Mouse (Mus musculus): ENCODE measurements around the gene Pnn.

DNA sequence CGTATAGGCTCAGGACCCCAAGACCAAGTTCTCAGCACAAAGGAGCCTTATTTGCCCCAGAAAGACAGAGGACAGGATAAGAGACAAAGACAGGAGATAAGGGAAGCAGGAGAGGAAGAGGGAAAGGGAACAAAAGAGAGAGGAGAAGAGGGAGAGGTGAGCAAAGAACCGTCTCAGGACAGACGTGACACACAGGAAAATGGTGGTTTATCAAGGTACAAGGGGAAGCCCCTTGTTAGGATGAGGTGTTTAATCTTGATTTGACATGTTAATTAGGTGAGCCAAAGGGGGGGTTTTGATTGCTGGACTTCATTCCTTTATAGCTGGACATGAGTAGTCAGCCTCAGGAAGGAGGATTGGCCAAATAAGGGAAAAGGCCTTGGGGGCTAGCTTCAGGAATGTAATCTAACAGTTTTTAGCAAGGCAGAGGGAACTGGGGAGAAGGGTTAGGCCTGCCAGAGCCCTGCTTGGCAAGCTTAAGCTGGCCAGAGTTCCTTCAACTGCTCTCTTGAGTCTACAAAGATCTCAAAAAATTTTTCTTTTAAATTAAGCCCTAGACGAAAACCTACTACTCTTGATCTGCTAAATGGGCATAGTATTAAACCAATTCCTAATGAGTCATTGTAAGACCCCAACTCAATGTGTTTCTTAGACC lies 11.4 kb upstream of the Pnn start:
- TF ChIP-seq REST (IDR thresholded peaks at IDR 0.05; ENCODE audit: insufficient read depth, insufficient read length) (no peak), POLR2A (IDR thresholded peaks at IDR 0.05; ENCODE audit: insufficient read length, low read depth) (no peak), MYOD1 (IDR thresholded peaks at IDR 0.05; ENCODE audit: control insufficient read depth in 1 of 3, insufficient read length in 2 of 3, low read depth in 2 of 3) (no peak), SRF (IDR thresholded peaks at IDR 0.05; ENCODE audit: control insufficient read depth, insufficient read length, low read depth) (no peak), POLR2AphosphoS2 (IDR thresholded peaks at IDR 0.05; ENCODE audit: insufficient read length, low read depth) (no peak), TCF3 (IDR thresholded peaks at IDR 0.05; ENCODE audit: insufficient read length, low read depth) (no peak), MYOG (IDR thresholded peaks at IDR 0.05; ENCODE audit: control insufficient read depth in 1 of 3, insufficient read depth in 1 of 3, insufficient read length in 2 of 3, low read depth in 2 of 3) (no peak), TCF12 (IDR thresholded peaks at IDR 0.05; ENCODE audit: insufficient read depth, poor library complexity, severe bottlenecking) (no peak)

All from myocyte (in vitro differentiated cells).